Mouse (Mus musculus): ENCODE measurements around the gene Ppp2r5c.

Gene Ppp2r5c

DNA sequence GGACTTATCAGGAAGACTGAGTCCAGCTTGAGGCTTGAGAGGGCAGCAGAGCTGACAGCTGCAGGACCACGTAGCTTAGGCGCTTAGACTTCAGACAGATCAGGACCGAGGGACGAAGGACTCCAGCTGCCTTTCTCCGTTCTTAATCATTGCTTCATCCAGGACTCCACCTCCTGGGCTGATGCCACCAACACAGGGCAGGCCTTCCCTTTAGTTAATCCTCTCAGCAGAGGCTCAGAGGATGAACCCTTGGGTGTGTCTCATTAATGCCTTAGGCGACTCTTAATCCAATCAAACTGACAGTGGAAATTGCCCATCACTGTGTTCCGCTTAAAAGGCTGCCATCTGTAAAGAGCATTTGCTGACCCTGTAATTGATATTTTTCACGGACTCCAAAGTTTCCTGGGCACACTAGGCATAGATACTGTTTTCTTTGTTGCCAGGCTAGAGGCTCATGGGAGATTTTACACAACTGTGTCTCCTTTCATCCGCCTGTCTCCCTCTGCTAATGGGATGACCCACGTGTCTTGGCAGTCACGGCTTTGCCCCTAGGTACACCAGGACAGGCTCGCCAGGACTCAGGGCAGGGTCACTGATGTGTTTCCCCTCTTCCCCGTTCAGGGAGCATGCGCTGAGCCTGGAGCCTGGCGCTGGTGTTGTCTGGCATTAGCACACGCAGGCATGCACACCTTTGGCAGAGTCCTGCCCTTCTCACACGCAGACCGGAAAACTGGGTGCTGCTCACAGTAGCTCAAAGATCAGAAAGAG lies 110.1 kb downstream of the Ppp2r5c start:
- DNase-seq (ENCODE audit: low read depth): no peak

- DNase-seq (ENCODE audit: low read depth): no peak
Measured at GRCm38 (mm10) chr12:110558175-110558574, 111.3 kb downstream of the Ppp2r5c start.

DNA sequence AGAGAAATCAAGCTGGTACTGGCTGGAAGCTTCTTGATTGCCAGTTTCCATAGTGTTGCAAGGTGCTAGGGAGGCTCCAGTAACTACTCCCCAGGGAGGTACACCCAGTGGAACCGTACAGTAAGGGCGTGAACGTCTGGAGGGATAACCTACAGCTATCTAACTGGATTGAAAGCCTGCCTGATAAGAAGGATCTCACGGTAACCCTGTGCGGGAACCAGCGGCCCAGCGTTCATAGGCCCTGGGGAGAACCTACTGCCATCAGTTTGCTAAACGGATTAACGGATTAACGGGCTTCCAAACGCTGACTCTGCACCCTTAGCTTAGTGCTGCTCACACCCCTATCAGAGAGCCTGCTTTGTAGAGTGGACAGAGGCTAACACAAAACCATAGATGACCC lies 116.5 kb downstream of the Ppp2r5c start:
- DNase-seq (ENCODE audit: low read depth): no peak

DNA sequence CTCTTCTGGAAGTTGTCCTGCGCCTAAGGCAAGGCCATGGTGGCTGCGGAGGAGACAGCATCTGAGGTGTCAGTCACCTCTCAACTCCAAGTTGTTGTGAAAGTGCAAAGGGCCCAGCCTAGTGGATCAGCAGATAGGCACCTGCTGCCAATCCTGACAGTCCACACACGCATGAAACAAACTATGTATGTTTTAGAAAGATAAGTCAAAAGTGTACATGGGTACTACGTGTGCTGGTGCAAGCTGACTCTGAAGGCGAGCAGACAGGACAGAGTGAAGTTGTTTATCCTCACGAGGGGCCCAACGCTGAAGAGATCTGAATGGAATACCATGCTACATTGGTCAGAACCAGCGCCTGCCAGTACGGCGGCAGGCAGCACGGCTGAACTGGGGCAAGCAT lies 117.9 kb downstream of the Ppp2r5c start:
- DNase-seq (ENCODE audit: low read depth): no peak

GRCm38 (mm10) chr12:110566366-110566765 lies 119.4 kb downstream of the Ppp2r5c start:
- DNase-seq (ENCODE audit: low read depth): no peak

GRCm38 (mm10) chr12:110571050-110571449 lies 124.1 kb downstream of the Ppp2r5c start:
- no peak for DNase-seq (ENCODE audit: low read depth)

- no peak for DNase-seq (ENCODE audit: low read depth)
Measured at GRCm38 (mm10) chr12:110572351-110572750, 125.4 kb downstream of the Ppp2r5c start.

GRCm38 (mm10) chr12:110573635-110574034 lies 126.7 kb downstream of the Ppp2r5c start:
- DNase-seq (ENCODE audit: low read depth): no peak

- no peak for DNase-seq (ENCODE audit: low read depth)
Measured at GRCm38 (mm10) chr12:110575926-110576325, 129.0 kb downstream of the Ppp2r5c start.

- no peak for DNase-seq (ENCODE audit: low read depth)
Measured at GRCm38 (mm10) chr12:110578333-110578732, 131.4 kb downstream of the Ppp2r5c start.

- no peak for DNase-seq (ENCODE audit: low read depth)
Measured at GRCm38 (mm10) chr12:110588622-110589021, 141.7 kb downstream of the Ppp2r5c start.

DNA sequence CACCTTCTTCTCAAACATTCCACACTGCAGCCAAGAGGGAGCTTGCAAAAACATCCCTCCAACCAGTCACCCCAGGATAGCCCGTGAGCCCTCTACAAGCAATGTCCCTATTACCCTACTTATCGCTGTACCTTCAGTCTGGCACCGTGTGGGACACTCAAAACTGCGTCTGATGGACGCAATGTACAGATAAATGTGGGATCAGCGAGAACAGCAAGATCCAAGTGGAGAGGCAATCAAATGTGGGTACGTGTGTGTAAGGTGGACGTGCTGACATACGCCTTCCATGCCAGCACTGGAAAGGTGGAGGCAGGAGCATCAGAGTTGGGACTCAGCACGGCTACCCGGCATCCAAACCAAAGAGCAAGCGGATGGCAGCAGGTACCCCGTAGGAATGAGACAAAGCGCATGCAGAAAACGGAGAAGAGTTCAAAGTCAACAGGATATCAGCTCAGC lies 143.9 kb downstream of the Ppp2r5c start:
- no peak for DNase-seq (ENCODE audit: low read depth)

- DNase-seq (ENCODE audit: low read depth): peak; percentile 99
Measured at GRCm38 (mm10) chr12:110591260-110591883, 144.5 kb downstream of the Ppp2r5c start.

DNA sequence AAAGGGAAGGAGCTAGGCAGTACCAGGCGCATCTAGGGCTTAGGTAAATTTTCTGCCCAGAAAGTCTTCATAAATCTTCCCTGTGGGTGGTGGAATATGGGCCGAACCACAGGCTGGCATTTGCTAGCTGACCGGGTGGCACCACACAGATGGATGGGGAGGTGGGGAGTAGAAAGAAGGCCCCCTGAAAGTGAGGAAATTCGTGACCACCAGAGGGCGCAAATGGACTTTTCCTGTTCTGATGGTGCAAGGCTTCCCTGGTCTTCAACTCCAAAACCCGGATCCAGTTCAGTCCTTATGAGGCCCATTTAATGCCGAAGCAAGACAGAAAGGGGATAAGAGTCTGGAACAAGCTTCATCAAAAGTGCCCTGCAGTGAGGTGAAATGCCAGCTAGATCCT lies 151.6 kb downstream of the Ppp2r5c start:
- peak; percentile 77 for DNase-seq (ENCODE audit: low read depth)

GRCm38 (mm10) chr12:110599791-110600190 lies 152.9 kb downstream of the Ppp2r5c start:
- DNase-seq (ENCODE audit: low read depth): no peak

DNA sequence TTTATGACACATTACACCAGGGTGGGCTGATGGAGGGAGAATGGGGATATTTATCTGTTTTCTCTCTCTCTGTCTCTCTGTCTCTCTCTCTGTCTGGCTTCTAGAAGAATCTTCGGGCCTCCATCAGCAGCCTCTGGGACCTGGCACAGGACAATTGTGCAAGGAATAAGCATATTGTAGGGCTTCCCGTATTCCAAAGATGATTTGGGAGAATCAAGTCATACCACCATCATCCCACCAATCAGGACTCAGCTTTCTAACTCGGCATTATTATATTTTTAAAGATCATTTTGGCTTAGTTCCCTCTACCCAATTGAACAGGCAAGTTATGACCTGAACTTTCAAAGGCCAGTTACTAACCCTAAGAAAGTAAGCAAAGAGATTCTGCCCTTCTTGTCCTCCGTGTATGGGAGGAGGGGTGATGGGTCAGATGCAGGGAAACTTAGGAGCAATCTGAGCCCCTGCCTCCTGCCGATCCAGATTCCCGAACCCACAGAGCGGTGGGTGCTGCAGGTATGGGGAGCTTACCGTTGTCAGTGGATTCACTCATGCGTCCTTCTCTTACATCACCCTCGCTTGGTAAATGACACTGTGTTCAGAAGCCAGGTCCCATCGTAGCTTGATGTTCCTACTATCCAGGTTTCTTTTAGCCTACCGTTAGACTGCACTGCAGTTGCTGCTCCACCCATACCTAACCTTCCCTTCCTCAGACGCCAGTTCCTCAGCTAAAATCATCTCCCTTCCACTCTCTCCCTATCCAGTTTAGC lies 153.5 kb downstream of the Ppp2r5c start:
- DNase-seq (ENCODE audit: low read depth): no peak

DNA sequence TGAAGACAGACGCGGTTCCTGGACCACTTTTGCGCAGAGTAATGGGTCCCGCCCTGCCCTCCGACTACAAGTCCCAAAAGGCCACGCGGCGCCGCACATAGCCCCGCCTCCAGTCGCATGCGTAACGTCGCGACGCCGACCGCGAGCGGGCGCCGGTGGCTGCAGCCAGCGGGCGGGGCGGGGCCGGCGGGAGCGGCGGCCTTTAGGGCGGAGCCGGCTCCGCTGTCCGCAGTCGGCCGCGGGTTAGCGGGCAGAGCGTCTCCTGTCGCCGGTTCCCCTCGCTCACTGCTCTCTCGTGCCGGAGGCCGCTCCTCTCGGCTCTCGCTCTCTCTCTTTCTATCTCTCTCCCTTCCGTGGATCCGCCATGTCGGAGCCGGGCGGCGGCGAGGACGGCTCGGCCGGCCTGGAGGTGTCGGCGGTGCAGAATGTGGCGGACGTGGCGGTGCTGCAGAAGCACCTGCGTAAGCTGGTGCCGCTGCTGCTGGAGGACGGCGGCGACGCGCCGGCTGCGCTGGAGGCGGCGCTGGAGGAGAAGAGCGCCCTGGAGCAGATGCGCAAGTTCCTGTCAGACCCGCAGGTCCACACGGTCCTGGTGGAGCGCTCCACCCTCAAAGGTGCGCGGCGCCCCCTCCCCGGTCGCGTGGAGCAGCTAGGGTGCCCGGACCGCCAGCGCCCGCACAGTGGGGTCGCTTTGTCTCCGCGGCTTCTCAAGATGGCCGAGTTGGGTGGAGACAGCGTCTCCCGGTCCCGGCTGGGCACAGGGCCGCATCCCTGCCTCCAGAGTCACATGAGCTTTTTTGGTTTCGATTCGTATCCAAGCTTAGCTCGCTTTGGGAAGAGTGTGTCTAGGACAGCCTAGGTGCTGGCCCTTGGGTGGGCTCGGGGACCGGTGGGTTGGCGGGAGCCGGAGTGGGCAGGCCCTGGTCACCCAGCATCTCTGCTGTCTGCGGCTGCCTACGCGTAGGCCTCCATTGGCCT lies 154.6 kb downstream of the Ppp2r5c start, which contains the start of gene Dync1h1:
Gene Dync1h1, plus strand, starts transcription at position 212 of the 978 bp plus-strand sequence.
- DNase-seq (ENCODE audit: low read depth): peak; percentile 84

DNA sequence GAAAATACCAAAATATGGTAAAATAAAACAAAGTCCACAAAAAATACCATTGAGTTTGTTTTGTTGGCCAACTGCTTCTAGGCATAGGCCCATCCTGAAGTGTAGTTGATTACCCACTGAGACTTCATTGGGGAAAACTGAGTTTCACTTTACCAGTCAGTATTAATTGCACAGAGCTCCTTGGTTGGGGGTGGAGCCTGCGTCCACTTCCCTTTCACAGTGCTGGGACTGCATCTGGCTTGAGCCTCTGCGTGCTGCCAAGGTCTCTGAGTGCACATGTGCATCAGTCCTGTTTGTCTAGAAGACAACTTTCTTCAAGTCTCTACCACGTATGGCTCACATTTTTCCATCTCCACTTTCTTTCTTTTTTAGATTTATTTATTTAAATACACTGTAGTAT lies 159.2 kb downstream of the Ppp2r5c start:
- peak; percentile 26 for DNase-seq (ENCODE audit: low read depth)

GRCm38 (mm10) chr12:110606676-110607075 lies 159.8 kb downstream of the Ppp2r5c start:
- DNase-seq (ENCODE audit: low read depth): no peak

- DNase-seq (ENCODE audit: low read depth): peak; percentile 20
Measured at GRCm38 (mm10) chr12:110608460-110609152, 161.7 kb downstream of the Ppp2r5c start.

- no peak for DNase-seq (ENCODE audit: low read depth)
Measured at GRCm38 (mm10) chr12:110609153-110609497, 162.2 kb downstream of the Ppp2r5c start.

Data from c-Kit-positive CD71-negative TER-119-negative erythroid progenitor cells, embryonic 14.5 days (primary cell).